Mouse (Mus musculus): ENCODE measurements around the gene Nlrc5.

Nlrc5 gene

DNA sequence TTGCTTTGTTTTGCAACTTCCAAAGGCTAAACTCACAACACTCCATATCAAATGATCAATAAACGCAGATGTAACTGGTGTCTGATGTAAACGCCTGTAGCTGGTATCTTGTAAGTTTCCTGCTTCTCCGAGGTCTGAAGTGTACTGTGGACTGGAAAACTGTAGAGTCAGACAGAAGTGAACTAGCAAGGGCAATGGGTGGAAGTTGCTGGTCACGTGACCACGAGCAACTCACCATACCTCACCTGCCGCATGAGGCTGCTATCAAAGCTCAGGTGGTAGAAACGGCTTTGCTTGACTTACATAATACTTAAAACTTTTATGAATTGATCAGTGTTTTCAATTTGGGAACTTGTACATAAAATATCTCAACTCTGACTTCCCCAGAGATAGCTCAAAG is 93.0 kb downstream of the Nlrc5 start:
- in situ Hi-C loops (cut with MboI, MseI) = no loop called here

GRCm38 (mm10) chr8:94528245-94528644 is 94.1 kb downstream of the Nlrc5 start:
- in situ Hi-C loops (cut with MboI, MseI) = no loop called here

DNA sequence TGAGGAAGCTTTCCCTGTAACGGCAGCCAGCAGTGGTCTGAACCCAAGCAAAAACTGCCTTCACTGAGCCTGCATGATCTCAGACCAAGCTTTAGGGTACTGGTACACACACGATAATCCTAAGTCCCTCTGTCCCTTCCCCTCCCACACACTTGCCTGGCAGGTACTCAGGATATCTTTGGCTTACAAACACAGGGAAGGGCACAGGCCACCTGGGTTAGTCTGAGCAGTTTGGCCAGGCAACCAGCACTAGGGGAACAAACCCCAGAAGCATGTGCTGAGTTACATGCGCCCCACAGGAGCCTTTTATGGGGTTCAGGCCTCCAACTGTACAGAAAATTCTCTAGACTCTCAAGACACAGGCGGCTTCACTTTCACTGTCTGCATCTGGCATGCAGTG is 95.7 kb downstream of the Nlrc5 start:
- in situ Hi-C loops (cut with MboI, MseI) = no loop called here

DNA sequence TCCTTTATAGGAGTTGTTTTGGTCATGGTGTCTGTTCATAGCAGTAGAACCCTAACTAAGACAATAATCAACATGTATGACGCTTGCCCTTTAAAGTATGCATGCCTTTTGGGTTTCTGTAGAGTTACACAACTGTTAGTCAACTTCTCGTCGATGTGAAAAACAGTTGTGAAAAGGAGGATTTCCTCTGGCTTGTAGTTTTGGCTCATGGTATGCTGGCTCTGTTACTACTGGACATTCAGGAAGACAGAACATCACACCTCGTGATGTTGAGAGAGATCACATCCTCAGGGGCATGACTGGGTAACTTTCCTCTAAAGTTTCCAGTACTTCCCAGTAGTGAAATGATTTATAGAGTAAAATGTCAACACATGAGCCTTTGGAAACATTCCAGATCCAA is 96.5 kb downstream of the Nlrc5 start:
- in situ Hi-C loops (cut with MboI, MseI) = no loop called here

GRCm38 (mm10) chr8:94532000-94532399 is 97.8 kb downstream of the Nlrc5 start:
- in situ Hi-C loops (cut with MboI, MseI) = no loop called here

DNA sequence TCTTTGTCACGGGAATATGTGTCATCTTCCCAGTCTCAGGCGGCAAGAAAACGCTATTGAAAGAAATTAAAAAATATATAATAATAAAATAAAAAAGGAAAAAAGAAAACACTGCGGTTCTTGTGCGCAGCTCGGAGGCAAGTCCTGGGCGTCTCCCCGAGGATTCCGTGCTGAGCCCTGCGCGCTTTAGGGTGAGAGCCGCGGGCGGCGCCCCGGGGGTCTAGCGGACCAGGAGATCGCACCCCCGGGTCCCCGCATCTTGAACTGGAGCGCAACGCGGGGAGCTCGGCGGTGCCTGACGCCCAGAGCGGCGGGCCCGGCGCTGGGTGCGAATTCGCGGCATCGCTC is 98.3 kb downstream of the Nlrc5 start:
- in situ Hi-C loops (cut with MboI, MseI) = no loop called here

- in situ Hi-C loops (cut with MboI, MseI) = no loop called here
These were observed 98.9 kb downstream of the Nlrc5 start, which contains the start of gene Cpne2 for GRCm38 (mm10) chr8:94532873-94533671. Gene Cpne2, plus strand, starts transcription at chr8:94532990.

- in situ Hi-C loops (cut with MboI, MseI) = no loop called here
These were observed 100.5 kb downstream of the Nlrc5 start for GRCm38 (mm10) chr8:94534612-94535011.

- in situ Hi-C loops (cut with MboI, MseI) = no loop called here
These were observed 101.5 kb downstream of the Nlrc5 start for GRCm38 (mm10) chr8:94535631-94536030.

- in situ Hi-C loops (cut with MboI, MseI) = no loop called here
These were observed 103.3 kb downstream of the Nlrc5 start for GRCm38 (mm10) chr8:94537456-94537855.

DNA sequence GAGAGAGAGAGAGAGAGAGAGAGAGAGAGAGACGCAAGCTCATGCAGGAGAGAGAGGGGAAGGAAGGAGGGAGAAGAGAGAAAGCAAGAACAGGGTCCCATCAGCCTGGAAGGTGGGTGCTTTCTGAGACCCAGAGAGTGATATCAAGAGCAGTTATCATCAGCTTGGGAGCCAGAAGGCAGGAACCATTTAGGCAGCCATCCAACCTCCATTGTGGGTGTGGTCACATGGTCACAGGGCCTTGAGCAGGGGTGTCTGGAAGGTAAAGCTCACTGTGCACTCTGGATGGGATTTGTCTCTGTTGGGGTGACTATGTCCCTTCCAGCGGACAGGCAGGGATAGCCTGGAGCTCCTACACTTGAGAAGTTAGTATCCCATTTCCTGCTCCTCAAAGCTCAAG is 105.9 kb downstream of the Nlrc5 start:
- in situ Hi-C loops (cut with MboI, MseI) = no loop called here

GRCm38 (mm10) chr8:94540889-94541795 is 107.0 kb downstream of the Nlrc5 start:
- in situ Hi-C loops (cut with MboI, MseI) = no loop called here

DNA sequence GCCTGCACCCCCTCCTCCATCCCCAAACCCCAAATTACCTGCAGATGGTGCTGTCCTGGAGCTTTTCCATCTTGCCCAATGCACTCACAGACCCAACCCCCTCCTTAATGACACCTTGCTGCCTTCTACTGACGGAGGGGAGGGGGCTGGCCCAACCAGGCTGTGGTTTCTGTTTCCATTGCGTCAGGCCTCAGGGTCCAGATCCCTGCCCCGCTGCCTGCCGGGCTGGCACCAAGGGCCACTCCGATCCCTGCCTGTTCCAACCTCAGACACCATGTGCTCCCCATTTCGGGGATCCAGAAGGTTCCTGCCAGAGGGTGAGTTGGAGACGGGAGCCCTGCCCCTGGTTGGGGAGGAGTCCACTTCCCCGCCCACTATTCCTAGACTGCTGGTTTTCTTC is 109.8 kb downstream of the Nlrc5 start:
- in situ Hi-C loops (cut with MboI, MseI) = no loop called here

- in situ Hi-C loops (cut with MboI, MseI) = no loop called here
These were observed 114.9 kb downstream of the Nlrc5 start for GRCm38 (mm10) chr8:94549041-94549440.

DNA sequence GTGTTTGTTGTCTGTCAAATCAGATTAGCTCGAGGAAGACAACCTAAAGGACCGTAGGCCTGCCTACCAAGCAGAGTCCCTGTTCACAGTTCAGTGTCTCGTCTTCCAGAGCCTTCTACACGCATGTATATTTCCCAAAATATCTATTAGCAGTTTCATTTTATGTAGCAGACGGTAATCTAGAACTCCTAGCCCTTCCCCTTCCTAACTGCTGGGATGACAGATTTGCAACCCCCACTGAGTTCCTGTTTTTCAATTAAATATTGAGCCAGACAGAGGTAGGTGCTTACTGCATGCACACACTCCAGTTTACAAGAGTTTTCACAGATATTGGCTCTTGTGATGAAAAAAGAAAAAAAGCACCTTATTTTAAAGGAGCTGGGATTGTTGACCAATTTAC is 115.3 kb downstream of the Nlrc5 start:
- in situ Hi-C loops (cut with MboI, MseI) = no loop called here

DNA sequence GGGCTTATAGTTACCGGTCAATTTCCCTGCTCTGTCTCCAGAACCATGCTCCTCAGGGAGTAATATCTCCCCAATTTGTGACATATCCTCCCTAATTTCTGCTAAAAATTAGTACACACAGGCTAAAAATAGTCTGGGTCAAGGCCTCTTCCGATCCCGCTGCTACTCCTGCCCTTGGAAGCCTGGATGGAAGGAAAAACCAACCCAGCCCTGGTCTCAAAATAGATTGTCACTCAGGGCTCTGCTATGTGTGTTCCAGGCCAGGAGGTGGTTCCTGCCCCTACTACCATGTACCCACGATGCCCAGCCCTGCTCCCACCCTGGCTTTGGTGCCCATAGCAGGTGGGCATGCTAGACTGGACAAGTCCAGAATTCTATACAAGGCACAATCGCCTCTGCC is 115.8 kb downstream of the Nlrc5 start:
- in situ Hi-C loops (cut with MboI, MseI) = no loop called here

DNA sequence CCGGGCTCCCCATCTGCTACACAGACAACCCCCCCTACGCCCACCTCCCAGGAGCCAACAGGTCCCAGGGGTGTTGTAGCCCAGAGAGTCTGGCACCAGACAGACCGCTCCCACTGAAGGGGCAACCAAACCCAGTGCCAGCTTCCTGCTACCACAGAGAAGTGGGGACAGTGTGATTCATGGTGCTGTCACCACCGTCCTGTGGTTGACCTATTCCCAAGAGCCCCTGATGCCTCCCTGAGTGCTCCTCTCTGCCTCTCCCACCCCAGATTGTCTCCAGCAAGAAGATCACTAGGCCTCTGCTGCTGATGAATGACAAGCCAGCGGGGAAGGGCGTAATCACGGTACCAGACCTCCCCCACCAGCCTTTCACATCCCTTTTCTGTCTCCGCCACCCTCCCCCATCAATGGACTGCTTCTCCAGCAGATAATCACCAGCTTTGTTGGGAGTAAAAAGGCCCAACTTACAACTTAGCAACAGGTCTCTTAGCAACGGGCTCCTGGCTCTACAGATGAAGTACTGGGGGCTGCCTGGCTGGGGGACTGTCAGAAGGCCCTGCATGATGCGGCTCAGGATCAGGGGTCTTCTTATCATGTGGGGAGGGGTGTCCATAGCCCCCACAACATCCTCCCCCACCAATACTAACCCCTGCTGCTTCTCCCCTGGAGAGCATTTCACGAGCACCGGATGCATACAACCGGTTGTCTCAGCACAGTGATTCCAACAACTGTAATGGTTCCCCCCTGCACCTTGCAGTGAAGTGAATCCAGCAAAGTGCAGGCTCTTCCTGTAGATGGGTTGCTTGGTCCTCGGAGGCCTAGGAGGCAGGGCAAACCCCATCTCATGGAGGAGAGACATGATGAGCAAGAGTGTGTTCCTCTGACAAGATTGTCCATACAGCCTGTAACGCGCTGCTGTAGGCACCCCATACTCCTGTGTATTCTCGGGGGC is 117.6 kb downstream of the Nlrc5 start:
- in situ Hi-C loops (cut with MboI, MseI) = no loop called here

DNA sequence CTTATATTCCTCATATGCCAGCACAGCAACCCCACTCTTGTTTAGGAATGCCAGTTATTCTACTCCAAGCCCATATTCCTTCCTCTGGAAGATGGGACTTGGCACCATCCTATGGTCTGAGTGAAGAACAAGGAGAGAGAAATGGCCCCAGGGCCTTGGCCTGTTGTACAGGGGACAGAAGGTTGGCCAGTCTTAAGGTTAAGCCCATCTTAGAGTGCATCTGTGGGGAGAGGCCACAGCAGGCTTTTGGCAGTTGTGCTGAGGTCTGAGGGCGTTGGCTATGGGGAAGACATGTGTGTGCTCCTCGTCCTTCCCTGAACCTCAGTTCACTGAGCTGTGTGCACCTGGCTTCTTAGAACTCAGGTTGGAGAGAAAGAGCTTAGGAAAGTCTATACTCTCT is 118.5 kb downstream of the Nlrc5 start:
- in situ Hi-C loops (cut with MboI, MseI) = no loop called here

DNA sequence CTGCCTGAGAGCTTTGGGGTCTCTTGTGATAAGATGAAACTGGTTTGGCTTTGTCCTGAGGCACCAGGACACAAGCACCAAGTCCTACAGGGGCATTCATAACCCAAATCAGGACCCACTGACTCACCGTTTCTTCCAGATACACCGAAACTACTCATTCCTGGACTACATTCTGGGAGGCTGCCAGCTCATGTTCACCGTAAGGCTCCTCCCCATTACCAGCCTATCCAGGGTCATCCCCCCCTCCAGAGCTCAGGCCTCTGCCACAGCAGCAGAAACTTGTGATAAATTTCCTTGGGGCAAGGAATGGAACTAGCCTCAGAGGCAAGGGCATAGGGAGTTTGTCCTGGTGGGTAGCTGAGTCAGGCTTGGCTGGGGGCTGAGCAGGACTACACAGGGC is 123.1 kb downstream of the Nlrc5 start:
- in situ Hi-C loops (cut with MboI, MseI) = no loop called here

- in situ Hi-C loops (cut with MboI, MseI) = no loop called here
These were observed 127.1 kb downstream of the Nlrc5 start for GRCm38 (mm10) chr8:94561256-94561655.

GRCm38 (mm10) chr8:94564421-94564820 is 130.3 kb downstream of the Nlrc5 start:
- in situ Hi-C loops (cut with MboI, MseI) = no loop called here

DNA sequence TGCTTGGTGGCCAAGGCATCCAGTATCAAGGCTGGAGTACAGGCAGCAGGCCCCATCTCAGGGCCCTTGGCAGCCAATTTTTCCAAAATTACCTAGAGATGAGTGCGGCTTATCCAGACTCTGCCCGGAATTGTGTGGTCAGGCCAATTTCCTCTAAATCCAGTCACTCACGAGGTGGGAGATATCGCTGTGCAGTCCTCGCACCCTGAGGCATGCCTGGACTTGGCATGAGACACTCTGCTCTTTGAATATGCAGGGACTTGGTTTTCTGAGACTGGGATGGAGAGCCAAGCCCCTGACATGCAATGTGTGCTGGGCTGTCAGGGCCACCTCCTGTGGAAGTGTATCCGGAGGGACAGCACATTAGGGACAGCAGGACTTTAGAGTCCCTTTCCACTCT is 131.9 kb downstream of the Nlrc5 start:
- in situ Hi-C loops (cut with MboI, MseI) = no loop called here

Data from T-helper 17 cell (primary cell).